Mouse (Mus musculus): ENCODE data around the gene Slc7a8. TPM values are rescaled to one million over a fixed set of nuclear protein-coding genes. Genes with fewer than 3 reads are reported as not detected.
A peak's percentile ranks its signal among the peaks of the same experiment; 100 is the strongest.

Gene Slc7a8
- polyA plus RNA-seq, 1 experiment from 2014 or later, result 6.4 TPM

GRCm38 (mm10) chr14:54749238-54749637, 32.5 kb downstream of the Slc7a8 start:
- 72% methylated on average over 4 of the region's 4 CpGs for WGBS
- no peak overlapping the region for H3K4me3 ChIP-seq
- peaks cover 14% of the 10 kb centered on the region for H3K4me1 ChIP-seq
- no peak overlapping the region for H3K9ac ChIP-seq (replicated peaks)
- no peaks in the 10 kb centered on the region for H3K9me3 ChIP-seq
- no peaks in the 10 kb centered on the region for H3K36me3 ChIP-seq
- no peaks in the 10 kb centered on the region for H3K27me3 ChIP-seq
- ATAC-seq (replicated peaks), result no peak
- no peak overlapping the region for H3K27ac ChIP-seq (replicated peaks)
- no peak overlapping the region for H3K4me2 ChIP-seq (replicated peaks)

GRCm38 (mm10) chr14:54747942-54748917, 33.5 kb downstream of the Slc7a8 start:
- WGBS, result 87% methylated on average over 16 of the region's 16 CpGs
- ATAC-seq (replicated peaks), result no peak
- no peaks in the 10 kb centered on the region for H3K9me3 ChIP-seq
- H3K4me3 ChIP-seq, result no peak overlapping the region
- no peaks in the 10 kb centered on the region for H3K27me3 ChIP-seq
- no peak overlapping the region for H3K9ac ChIP-seq (replicated peaks)
- H3K4me2 ChIP-seq (replicated peaks), result no peak overlapping the region
- H3K36me3 ChIP-seq, result no peaks in the 10 kb centered on the region
- no peak overlapping the region for H3K27ac ChIP-seq (replicated peaks)
- H3K4me1 ChIP-seq, result peaks cover 5% of the 10 kb centered on the region; the same call in 1 of the 2 replicates

GRCm38 (mm10) chr14:54746038-54746437, 35.7 kb downstream of the Slc7a8 start:
- no peak overlapping the region for H3K9ac ChIP-seq (replicated peaks)
- no peaks in the 10 kb centered on the region for H3K27me3 ChIP-seq
- ATAC-seq (replicated peaks), result no peak
- no peaks in the 10 kb centered on the region for H3K36me3 ChIP-seq
- H3K9me3 ChIP-seq, result no peaks in the 10 kb centered on the region
- H3K4me1 ChIP-seq, result no peaks in the 10 kb centered on the region
- no peak overlapping the region for H3K4me3 ChIP-seq
- H3K4me2 ChIP-seq (replicated peaks), result no peak overlapping the region
- H3K27ac ChIP-seq (replicated peaks), result no peak overlapping the region
- WGBS, result 90% methylated on average over 9 of the region's 9 CpGs

GRCm38 (mm10) chr14:54744473-54744872, 37.3 kb downstream of the Slc7a8 start:
- Histone ChIP-seq H3K27me3 (no peaks in the 10 kb centered on the region), H3K9me3 (no peaks in the 10 kb centered on the region), H3K4me1 (no peaks in the 10 kb centered on the region), H3K36me3 (no peaks in the 10 kb centered on the region), H3K27ac (replicated peaks) (no peak overlapping the region), H3K4me3 (no peak overlapping the region), H3K9ac (replicated peaks) (no peak overlapping the region), H3K4me2 (replicated peaks) (no peak overlapping the region)
- no peak for ATAC-seq (replicated peaks)
- WGBS, result 78% methylated on average over 8 of the region's 8 CpGs

- Histone ChIP-seq H3K9me3 (no peaks in the 10 kb centered on the region), H3K4me2 (replicated peaks) (no peak overlapping the region), H3K36me3 (no peaks in the 10 kb centered on the region), H3K4me3 (no peak overlapping the region), H3K27me3 (no peaks in the 10 kb centered on the region), H3K9ac (replicated peaks) (no peak overlapping the region), H3K27ac (replicated peaks) (no peak overlapping the region), H3K4me1 (0 out of 2 replicates have a peak, but pooled peaks cover 5% of the 10 kb centered on the region)
- WGBS, result 80% methylated on average over 2 of the region's 2 CpGs
- no peak for ATAC-seq (replicated peaks)
Measured at GRCm38 (mm10) chr14:54742375-54742774, 39.4 kb downstream of the Slc7a8 start.

GRCm38 (mm10) chr14:54741721-54742120, 40.0 kb downstream of the Slc7a8 start:
- Histone ChIP-seq H3K27ac (replicated peaks) (no peak overlapping the region), H3K4me3 (no peak overlapping the region), H3K27me3 (no peaks in the 10 kb centered on the region), H3K36me3 (no peaks in the 10 kb centered on the region), H3K4me1 (peaks cover 11% of the 10 kb centered on the region; the same call in 1 of the 2 replicates), H3K9me3 (no peaks in the 10 kb centered on the region), H3K4me2 (replicated peaks) (no peak overlapping the region), H3K9ac (replicated peaks) (no peak overlapping the region)
- WGBS, result 86% methylated on average over 6 of the region's 6 CpGs
- ATAC-seq (replicated peaks), result no peak

GRCm38 (mm10) chr14:54737634-54738033, 44.1 kb downstream of the Slc7a8 start:
- no peaks in the 10 kb centered on the region for H3K36me3 ChIP-seq
- H3K4me2 ChIP-seq (replicated peaks), result no peak overlapping the region
- no peak for ATAC-seq (replicated peaks)
- H3K9me3 ChIP-seq, result no peaks in the 10 kb centered on the region
- peak overlapping the region; percentile 34; the same call in 1 of the 2 replicates for H3K27ac ChIP-seq (replicated peaks)
- H3K4me1 ChIP-seq, result peaks cover 14% of the 10 kb centered on the region; the same call in 1 of the 2 replicates
- H3K9ac ChIP-seq (replicated peaks), result no peak overlapping the region
- WGBS, result 46% methylated on average over 10 of the region's 10 CpGs
- H3K4me3 ChIP-seq, result no peak overlapping the region
- H3K27me3 ChIP-seq, result no peaks in the 10 kb centered on the region

GRCm38 (mm10) chr14:54736555-54737552, 44.9 kb downstream of the Slc7a8 start:
- H3K27ac ChIP-seq (replicated peaks), result peak overlapping the region; percentile 34; the same call in 1 of the 2 replicates
- H3K4me1 ChIP-seq, result peaks cover 14% of the 10 kb centered on the region; the same call in 1 of the 2 replicates
- no peaks in the 10 kb centered on the region for H3K36me3 ChIP-seq
- WGBS, result 48% methylated on average over 14 of the region's 14 CpGs
- no peaks in the 10 kb centered on the region for H3K27me3 ChIP-seq
- no peak overlapping the region for H3K9ac ChIP-seq (replicated peaks)
- H3K4me3 ChIP-seq, result no peak overlapping the region
- no peak overlapping the region for H3K4me2 ChIP-seq (replicated peaks)
- ATAC-seq (replicated peaks), result peak; percentile 74
- no peaks in the 10 kb centered on the region for H3K9me3 ChIP-seq

- peaks cover 17% of the 10 kb centered on the region; the same call in 1 of the 2 replicates for H3K4me1 ChIP-seq
- ATAC-seq (replicated peaks), result no peak
- no peak overlapping the region for H3K9ac ChIP-seq (replicated peaks)
- 91% methylated on average over 4 of the region's 4 CpGs for WGBS
- H3K27ac ChIP-seq (replicated peaks), result no peak overlapping the region
- no peaks in the 10 kb centered on the region for H3K9me3 ChIP-seq
- H3K4me2 ChIP-seq (replicated peaks), result no peak overlapping the region
- no peaks in the 10 kb centered on the region for H3K27me3 ChIP-seq
- H3K36me3 ChIP-seq, result no peaks in the 10 kb centered on the region
- no peak overlapping the region for H3K4me3 ChIP-seq
Measured at GRCm38 (mm10) chr14:54735221-54735620, 46.5 kb downstream of the Slc7a8 start.

GRCm38 (mm10) chr14:54734004-54734403, 47.7 kb downstream of the Slc7a8 start:
- Histone ChIP-seq H3K9me3 (no peaks in the 10 kb centered on the region), H3K27me3 (no peaks in the 10 kb centered on the region), H3K27ac (replicated peaks) (no peak overlapping the region), H3K4me1 (peaks cover 23% of the 10 kb centered on the region), H3K9ac (replicated peaks) (no peak overlapping the region), H3K4me3 (no peak overlapping the region), H3K36me3 (no peaks in the 10 kb centered on the region), H3K4me2 (replicated peaks) (no peak overlapping the region)
- no peak for ATAC-seq (replicated peaks)
- 76% methylated on average over 4 of the region's 4 CpGs for WGBS

- no peak for ATAC-seq (replicated peaks)
- Histone ChIP-seq H3K36me3 (no peaks in the 10 kb centered on the region), H3K9me3 (no peaks in the 10 kb centered on the region), H3K27ac (replicated peaks) (no peak overlapping the region), H3K9ac (replicated peaks) (no peak overlapping the region), H3K4me2 (replicated peaks) (no peak overlapping the region), H3K27me3 (no peaks in the 10 kb centered on the region), H3K4me1 (peaks cover 16% of the 10 kb centered on the region), H3K4me3 (no peak overlapping the region)
- 88% methylated on average over 8 of the region's 8 CpGs for WGBS
Measured at GRCm38 (mm10) chr14:54732206-54732605, 49.5 kb downstream of the Slc7a8 start.

All from forebrain, embryonic 15.5 days (tissue).